Mouse (Mus musculus): ENCODE measurements at regions not wholly inside any gene's neighbourhood (a gene's known extent, or its start where the extent isn't known, plus 50 kb on each side); places are given as distances from the start of the nearest gene placed in this dataset.

GRCm38 (mm10) chr15:24513926-24514325 is 899.6 kb downstream of the Basp1 start:
- no peak for TF ChIP-seq EP300 (IDR thresholded peaks at IDR 0.05)
- no peak for TF ChIP-seq CTCF (IDR thresholded peaks at IDR 0.05)
